Mouse (Mus musculus): Measurements from ENCODE around the gene Selenov. TPM values are rescaled to one million over a fixed set of nuclear protein-coding genes. Genes with fewer than 3 reads are reported as not detected.
A peak's percentile ranks its signal among the peaks of the same experiment; 100 is the strongest.

The Selenov gene
- polyA plus RNA-seq, 1 experiment: 0.81 TPM

- no peak for DNase-seq (ENCODE audit: low read depth)
- TF ChIP-seq POLR2A (IDR thresholded peaks at IDR 0.05; ENCODE audit: borderline replicate concordance, extremely low read depth, insufficient read depth, insufficient read length, poor library complexity, severe bottlenecking) (no peak), CTCF (IDR thresholded peaks at IDR 0.05; ENCODE audit: borderline replicate concordance, extremely low read depth, insufficient read depth, insufficient read length) (no peak)
These were observed 27.1 kb upstream of the Selenov start for GRCm38 (mm10) chr7:28318036-28318435.

- peak; percentile 99 for DNase-seq (ENCODE audit: low read depth)
These were observed 21.0 kb upstream of the Selenov start, which contains the start of gene Timm50 for GRCm38 (mm10) chr7:28311926-28312543. Gene Timm50 (minus strand): TSS chr7:28312072.

GRCm38 (mm10) chr7:28311151-28311925 is 20.4 kb upstream of the Selenov start:
- no peak for TF ChIP-seq POLR2A (IDR thresholded peaks at IDR 0.05; ENCODE audit: borderline replicate concordance, extremely low read depth, insufficient read depth, insufficient read length, poor library complexity, severe bottlenecking)
- TF ChIP-seq CTCF (IDR thresholded peaks at IDR 0.05; ENCODE audit: borderline replicate concordance, extremely low read depth, insufficient read depth, insufficient read length): no peak
- DNase-seq (ENCODE audit: low read depth): no peak

More at GRCm38 (mm10) chr7:28311926-28312543, 21.0 kb upstream of the Selenov start, which contains the start of gene Timm50:
- TF ChIP-seq POLR2A (IDR thresholded peaks at IDR 0.05; ENCODE audit: borderline replicate concordance, extremely low read depth, insufficient read depth, insufficient read length, poor library complexity, severe bottlenecking): peak; percentile 94
- TF ChIP-seq CTCF (IDR thresholded peaks at IDR 0.05; ENCODE audit: borderline replicate concordance, extremely low read depth, insufficient read depth, insufficient read length): no peak

- peak; percentile 59 for DNase-seq (ENCODE audit: low read depth)
- TF ChIP-seq POLR2A (IDR thresholded peaks at IDR 0.05; ENCODE audit: borderline replicate concordance, extremely low read depth, insufficient read depth, insufficient read length, poor library complexity, severe bottlenecking): no peak
- TF ChIP-seq CTCF (IDR thresholded peaks at IDR 0.05; ENCODE audit: borderline replicate concordance, extremely low read depth, insufficient read depth, insufficient read length): no peak
These were observed 18.8 kb upstream of the Selenov start for GRCm38 (mm10) chr7:28309737-28310136.

- DNase-seq (ENCODE audit: low read depth): no peak
- no peak for TF ChIP-seq POLR2A (IDR thresholded peaks at IDR 0.05; ENCODE audit: borderline replicate concordance, extremely low read depth, insufficient read depth, insufficient read length, poor library complexity, severe bottlenecking)
- TF ChIP-seq CTCF (IDR thresholded peaks at IDR 0.05; ENCODE audit: borderline replicate concordance, extremely low read depth, insufficient read depth, insufficient read length): no peak
These were observed 15.2 kb upstream of the Selenov start for GRCm38 (mm10) chr7:28306216-28306615.

GRCm38 (mm10) chr7:28305641-28306040 is 14.7 kb upstream of the Selenov start:
- no peak for DNase-seq (ENCODE audit: low read depth)

GRCm38 (mm10) chr7:28301616-28302433 is 10.8 kb upstream of the Selenov start, which contains the start of gene Dll3:
Gene Dll3 (minus strand): TSS chr7:28302238.
- TF ChIP-seq POLR2A (IDR thresholded peaks at IDR 0.05; ENCODE audit: borderline replicate concordance, extremely low read depth, insufficient read depth, insufficient read length, poor library complexity, severe bottlenecking) (peak; percentile 11; the same call in 1 of the 2 replicates), CTCF (IDR thresholded peaks at IDR 0.05; ENCODE audit: borderline replicate concordance, extremely low read depth, insufficient read depth, insufficient read length) (peak; percentile 56)
- peak; percentile 92 for DNase-seq (ENCODE audit: low read depth)

More at GRCm38 (mm10) chr7:28305641-28306040, 14.7 kb upstream of the Selenov start:
- no peak for TF ChIP-seq POLR2A (IDR thresholded peaks at IDR 0.05; ENCODE audit: borderline replicate concordance, extremely low read depth, insufficient read depth, insufficient read length, poor library complexity, severe bottlenecking)

GRCm38 (mm10) chr7:28298837-28299625 is 8.0 kb upstream of the Selenov start:
- peak; percentile 91 for DNase-seq (ENCODE audit: low read depth)
- TF ChIP-seq POLR2A (IDR thresholded peaks at IDR 0.05; ENCODE audit: borderline replicate concordance, extremely low read depth, insufficient read depth, insufficient read length, poor library complexity, severe bottlenecking) (no peak), CTCF (IDR thresholded peaks at IDR 0.05; ENCODE audit: borderline replicate concordance, extremely low read depth, insufficient read depth, insufficient read length) (peak; percentile 64; the same call in 1 of the 2 replicates)

GRCm38 (mm10) chr7:28294481-28294880 is 3.5 kb upstream of the Selenov start:
- DNase-seq (ENCODE audit: low read depth): peak; percentile 92
- TF ChIP-seq CTCF (IDR thresholded peaks at IDR 0.05; ENCODE audit: borderline replicate concordance, extremely low read depth, insufficient read depth, insufficient read length) (no peak), POLR2A (IDR thresholded peaks at IDR 0.05; ENCODE audit: borderline replicate concordance, extremely low read depth, insufficient read depth, insufficient read length, poor library complexity, severe bottlenecking) (peak; percentile 61)

- TF ChIP-seq CTCF (IDR thresholded peaks at IDR 0.05; ENCODE audit: borderline replicate concordance, extremely low read depth, insufficient read depth, insufficient read length) (peak; percentile 17; the same call in 1 of the 2 replicates), POLR2A (IDR thresholded peaks at IDR 0.05; ENCODE audit: borderline replicate concordance, extremely low read depth, insufficient read depth, insufficient read length, poor library complexity, severe bottlenecking) (no peak)
- DNase-seq (ENCODE audit: low read depth): peak; percentile 55
These were observed 821 bp downstream of the Selenov start for GRCm38 (mm10) chr7:28290165-28290564.
